In genomic region chr1:91043191-91043590, GRCm38 (mm10) we compare ENCODE assay signal across 10 mouse cellular contexts. TPM values are rescaled to one million over a fixed set of nuclear protein-coding genes. Genes with fewer than 3 reads are reported as not detected.
DNase-seq lines count a peak whose midpoint lies in the region; ATAC-seq lines count a peak whose summit lies in the region.
"Had no signal": no experiment of that assay in that cellular context is flagged by ENCODE, and none has a peak within 500 bp of the region (broad histone marks: within the 10 kb centered on the region; RNA-seq: fewer than 3 reads in every experiment).

No protein-coding gene starts in this region.

- 42% methylated on average over 5 of the region's 5 CpGs for WGBS in heart, embryonic 10.5 days
- WGBS in lung, embryonic 16.5 days, result 44% methylated on average over 5 of the region's 5 CpGs
- WGBS in heart, embryonic 15.5 days, result 37% methylated on average over 5 of the region's 5 CpGs

- no peak overlapping the region for H3K4me2 ChIP-seq in lung, embryonic 16.5 days (ENCODE audit: low read depth, low read length)
- no peak overlapping the region for H3K4me2 ChIP-seq in heart, embryonic 15.5 days
- H3K4me2 ChIP-seq: limb, embryonic 13.5 days had no signal

- H3K4me1 ChIP-seq in heart, embryonic 10.5 days, result peaks cover 85% of the 10 kb centered on the region
- peaks cover 28% of the 10 kb centered on the region for H3K4me1 ChIP-seq in lung, embryonic 16.5 days (replicated peaks; ENCODE audit: control insufficient read depth, insufficient read depth, low read length)
- H3K4me1 ChIP-seq in heart, embryonic 15.5 days (replicated peaks), result peaks cover 86% of the 10 kb centered on the region

- no peak for DNase-seq in heart, embryonic 10.5 days (ENCODE audit: low spot score)
- DNase-seq in heart, adult 11 months, result no peak
- DNase-seq in lung, postnatal 36 days, result no peak
- no peak for DNase-seq in layer of hippocampus, postnatal 25 days (ENCODE audit: extremely low spot score in 1 of 2, low spot score in 1 of 2)
- DNase-seq in right cerebral cortex, adult 2 months (ENCODE audit: low spot score in 2 of 2), result no peak
- DNase-seq: kidney, adult 18-20 months had no signal

- H3K9ac ChIP-seq in lung, embryonic 16.5 days (ENCODE audit: low read length), result no peak overlapping the region; the same call in 1 of the 2 replicates
- peak overlapping the region; percentile 37; the same call in 1 of the 2 replicates for H3K9ac ChIP-seq in heart, embryonic 15.5 days
- H3K9ac ChIP-seq: limb, embryonic 13.5 days had no signal

- H3K36me3 ChIP-seq in heart, embryonic 10.5 days, result no peaks in the 10 kb centered on the region
- H3K36me3 ChIP-seq in lung, embryonic 16.5 days (ENCODE audit: control insufficient read depth, insufficient read depth, low read length), result no peaks in the 10 kb centered on the region
- no peaks in the 10 kb centered on the region for H3K36me3 ChIP-seq in heart, embryonic 15.5 days
- H3K36me3 ChIP-seq: limb, embryonic 13.5 days had no signal

- H3K27ac ChIP-seq in heart, embryonic 10.5 days, result peak overlapping the region; percentile 69
- H3K27ac ChIP-seq in lung, embryonic 16.5 days (ENCODE audit: low read length), result peak overlapping the region; percentile 42
- H3K27ac ChIP-seq in heart, embryonic 15.5 days, result peak overlapping the region; percentile 81
- H3K27ac ChIP-seq: limb, embryonic 13.5 days had no signal

- no peaks in the 10 kb centered on the region for H3K27me3 ChIP-seq in heart, embryonic 10.5 days (ENCODE audit: insufficient read depth, poor library complexity, severe bottlenecking)
- H3K27me3 ChIP-seq in lung, embryonic 16.5 days (ENCODE audit: control insufficient read depth, insufficient read depth, low read depth, low read length), result no peaks in the 10 kb centered on the region
- no peaks in the 10 kb centered on the region for H3K27me3 ChIP-seq in heart, embryonic 15.5 days
- H3K27me3 ChIP-seq: limb, embryonic 13.5 days had no signal

- no peak for ATAC-seq in lung, embryonic 16.5 days (ENCODE audit: low read depth)
- peak; percentile 38; the same call in 1 of the 2 replicates for ATAC-seq in heart, embryonic 15.5 days (replicated peaks; ENCODE audit: insufficient number of reproducible peaks, insufficient read depth, low FRiP score, low read depth)
- ATAC-seq in megakaryocyte progenitor cell, adult 5-6 weeks (replicated peaks; ENCODE audit: poor library complexity), result peak; percentile 24

- no peaks in the 10 kb centered on the region for H3K9me3 ChIP-seq in heart, embryonic 10.5 days
- no peaks in the 10 kb centered on the region for H3K9me3 ChIP-seq in lung, embryonic 16.5 days (ENCODE audit: control insufficient read depth, low read length)
- H3K9me3 ChIP-seq in heart, embryonic 15.5 days (replicated peaks), result no peaks in the 10 kb centered on the region
- H3K9me3 ChIP-seq: limb, embryonic 13.5 days had no signal

- no peak overlapping the region for H3K4me3 ChIP-seq in heart, embryonic 10.5 days
- H3K4me3 ChIP-seq in lung, embryonic 16.5 days (ENCODE audit: low read length), result no peak overlapping the region
- H3K4me3 ChIP-seq in heart, embryonic 15.5 days, result no peak overlapping the region
- H3K4me3 ChIP-seq: limb, embryonic 13.5 days had no signal

RNA-seq across cellular contexts. Expression of gene Lrrfip1, which starts 44.7 kb away (rescaled TPM):
- polyA plus RNA-seq in heart, embryonic 10.5 days (2016; fragmentation: Nextera tagmentation; extraction: Ambion mirVana), result 91.6 and 129 TPM in 2 replicates
- 70.5 and 78.6 TPM in 2 replicates for polyA plus RNA-seq in lung, embryonic 16.5 days (2015; fragmentation: Nextera tagmentation; extraction: Ambion mirVana)
- 136 and 149 TPM in 2 replicates for polyA plus RNA-seq in heart, embryonic 15.5 days (2015; fragmentation: Nextera tagmentation; extraction: Ambion mirVana)
- 70.8 and 70.9 TPM in 2 replicates for total RNA-seq in megakaryocyte progenitor cell, adult 5-6 weeks (2015)
- 121 and 127 TPM in 2 replicates for total RNA-seq in megakaryocyte progenitor cell, adult 5-6 weeks (2017)
- 10 to 100 TPM; 64.0 to 74.4 TPM for total RNA-seq in layer of hippocampus, postnatal 25 days (2021)
